Mouse (Mus musculus): ENCODE measurements around the gene Tshz2. TPM values are rescaled to one million over a fixed set of nuclear protein-coding genes. Genes with fewer than 3 reads are reported as not detected.

Gene Tshz2
- polyA plus RNA-seq, 1 experiment from 2014 or later: 5.4 TPM

GRCm38 (mm10) chr2:170091563-170092443 is 459.0 kb downstream of the Tshz2 start:
- H3K27me3 ChIP-seq (replicated peaks; ENCODE audit: control insufficient read depth, insufficient read depth, low read length): no peaks in the 10 kb centered on the region
- H3K4me1 ChIP-seq (replicated peaks; ENCODE audit: control insufficient read depth, insufficient read depth, low read length): 0 out of 2 replicates have a peak, but pooled peaks cover 3% of the 10 kb centered on the region
- no peaks in the 10 kb centered on the region for H3K9me3 ChIP-seq (ENCODE audit: control insufficient read depth, low read length)
- no peak overlapping the region for H3K27ac ChIP-seq (ENCODE audit: low read depth, low read length)
- 66% methylated on average over 10 of the region's 10 CpGs for WGBS
- no peak overlapping the region for H3K4me2 ChIP-seq
- DNase-seq (ENCODE audit: low spot score): no peak
- H3K9ac ChIP-seq (ENCODE audit: low read depth, low read length): no peak overlapping the region
- no peak for ATAC-seq (replicated peaks; ENCODE audit: low FRiP score)
- H3K4me3 ChIP-seq (ENCODE audit: low read depth, low read length): no peak overlapping the region
- no peaks in the 10 kb centered on the region for H3K36me3 ChIP-seq (ENCODE audit: control insufficient read depth, insufficient read depth, low read length)

GRCm38 (mm10) chr2:170094220-170094619 is 461.4 kb downstream of the Tshz2 start:
- Histone ChIP-seq H3K4me3 (ENCODE audit: low read depth, low read length) (no peak overlapping the region), H3K27me3 (replicated peaks; ENCODE audit: control insufficient read depth, insufficient read depth, low read length) (no peaks in the 10 kb centered on the region), H3K4me1 (replicated peaks; ENCODE audit: control insufficient read depth, insufficient read depth, low read length) (no peaks in the 10 kb centered on the region), H3K9ac (ENCODE audit: low read depth, low read length) (no peak overlapping the region), H3K9me3 (ENCODE audit: control insufficient read depth, low read length) (no peaks in the 10 kb centered on the region), H3K36me3 (ENCODE audit: control insufficient read depth, insufficient read depth, low read length) (no peaks in the 10 kb centered on the region), H3K4me2 (no peak overlapping the region), H3K27ac (ENCODE audit: low read depth, low read length) (no peak overlapping the region)
- DNase-seq (ENCODE audit: low spot score) (no peak), ATAC-seq (replicated peaks; ENCODE audit: low FRiP score) (no peak)
- 79% methylated on average over 17 of the region's 17 CpGs for WGBS

GRCm38 (mm10) chr2:170094871-170095270 is 462.1 kb downstream of the Tshz2 start:
- Histone ChIP-seq H3K27me3 (replicated peaks; ENCODE audit: control insufficient read depth, insufficient read depth, low read length) (no peaks in the 10 kb centered on the region), H3K4me1 (replicated peaks; ENCODE audit: control insufficient read depth, insufficient read depth, low read length) (no peaks in the 10 kb centered on the region), H3K36me3 (ENCODE audit: control insufficient read depth, insufficient read depth, low read length) (no peaks in the 10 kb centered on the region), H3K4me2 (no peak overlapping the region), H3K4me3 (ENCODE audit: low read depth, low read length) (no peak overlapping the region), H3K9ac (ENCODE audit: low read depth, low read length) (no peak overlapping the region), H3K9me3 (ENCODE audit: control insufficient read depth, low read length) (no peaks in the 10 kb centered on the region), H3K27ac (ENCODE audit: low read depth, low read length) (no peak overlapping the region)
- ATAC-seq (replicated peaks; ENCODE audit: low FRiP score): no peak
- 88% methylated on average over 9 of the region's 9 CpGs for WGBS
- DNase-seq (ENCODE audit: low spot score): no peak

- no peaks in the 10 kb centered on the region for H3K36me3 ChIP-seq (ENCODE audit: control insufficient read depth, insufficient read depth, low read length)
- no peak overlapping the region for H3K9ac ChIP-seq (ENCODE audit: low read depth, low read length)
- DNase-seq (ENCODE audit: low spot score) (peak; percentile 92), ATAC-seq (replicated peaks; ENCODE audit: low FRiP score) (peak; percentile 26; the same call in 1 of the 2 replicates)
- no peaks in the 10 kb centered on the region for H3K27me3 ChIP-seq (replicated peaks; ENCODE audit: control insufficient read depth, insufficient read depth, low read length)
- H3K9me3 ChIP-seq (ENCODE audit: control insufficient read depth, low read length): no peaks in the 10 kb centered on the region
- no peak overlapping the region for H3K27ac ChIP-seq (ENCODE audit: low read depth, low read length)
- no peak overlapping the region for H3K4me2 ChIP-seq
- no peak overlapping the region for H3K4me3 ChIP-seq (ENCODE audit: low read depth, low read length)
- no peaks in the 10 kb centered on the region for H3K4me1 ChIP-seq (replicated peaks; ENCODE audit: control insufficient read depth, insufficient read depth, low read length)
- 3% methylated on average over 12 of the region's 12 CpGs for WGBS
Measured at GRCm38 (mm10) chr2:170101132-170101531, 468.3 kb downstream of the Tshz2 start.

GRCm38 (mm10) chr2:170101932-170102331 is 469.1 kb downstream of the Tshz2 start:
- 70% methylated on average over 7 of the region's 7 CpGs for WGBS

GRCm38 (mm10) chr2:170103341-170103740 is 470.5 kb downstream of the Tshz2 start:
- Histone ChIP-seq H3K9me3 (ENCODE audit: control insufficient read depth, low read length) (no peaks in the 10 kb centered on the region), H3K4me3 (ENCODE audit: low read depth, low read length) (no peak overlapping the region), H3K4me1 (replicated peaks; ENCODE audit: control insufficient read depth, insufficient read depth, low read length) (no peaks in the 10 kb centered on the region), H3K27ac (ENCODE audit: low read depth, low read length) (no peak overlapping the region), H3K4me2 (no peak overlapping the region), H3K36me3 (ENCODE audit: control insufficient read depth, insufficient read depth, low read length) (peaks cover 4% of the 10 kb centered on the region; the same call in 1 of the 2 replicates), H3K9ac (ENCODE audit: low read depth, low read length) (no peak overlapping the region), H3K27me3 (replicated peaks; ENCODE audit: control insufficient read depth, insufficient read depth, low read length) (no peaks in the 10 kb centered on the region)
- 79% methylated on average over 5 of the region's 5 CpGs for WGBS
- ATAC-seq (replicated peaks; ENCODE audit: low FRiP score) (no peak), DNase-seq (ENCODE audit: low spot score) (no peak)

More at GRCm38 (mm10) chr2:170101932-170102331, 469.1 kb downstream of the Tshz2 start:
- DNase-seq (ENCODE audit: low spot score) (no peak), ATAC-seq (replicated peaks; ENCODE audit: low FRiP score) (no peak)
- Histone ChIP-seq H3K36me3 (ENCODE audit: control insufficient read depth, insufficient read depth, low read length) (0 out of 2 replicates have a peak, but pooled peaks cover under 1% of the 10 kb centered on the region), H3K4me3 (ENCODE audit: low read depth, low read length) (no peak overlapping the region), H3K27ac (ENCODE audit: low read depth, low read length) (no peak overlapping the region), H3K9me3 (ENCODE audit: control insufficient read depth, low read length) (no peaks in the 10 kb centered on the region), H3K4me2 (no peak overlapping the region), H3K9ac (ENCODE audit: low read depth, low read length) (no peak overlapping the region), H3K27me3 (replicated peaks; ENCODE audit: control insufficient read depth, insufficient read depth, low read length) (no peaks in the 10 kb centered on the region), H3K4me1 (replicated peaks; ENCODE audit: control insufficient read depth, insufficient read depth, low read length) (no peaks in the 10 kb centered on the region)

- ATAC-seq (replicated peaks; ENCODE audit: low FRiP score): no peak
- no peaks in the 10 kb centered on the region for H3K4me1 ChIP-seq (replicated peaks; ENCODE audit: control insufficient read depth, insufficient read depth, low read length)
- H3K4me3 ChIP-seq (ENCODE audit: low read depth, low read length): no peak overlapping the region
- H3K27me3 ChIP-seq (replicated peaks; ENCODE audit: control insufficient read depth, insufficient read depth, low read length): no peaks in the 10 kb centered on the region
- 48% methylated on average over 9 of the region's 9 CpGs for WGBS
- no peaks in the 10 kb centered on the region for H3K9me3 ChIP-seq (ENCODE audit: control insufficient read depth, low read length)
- H3K27ac ChIP-seq (ENCODE audit: low read depth, low read length): no peak overlapping the region
- DNase-seq (ENCODE audit: low spot score): no peak
- H3K4me2 ChIP-seq: no peak overlapping the region
- no peak overlapping the region for H3K9ac ChIP-seq (ENCODE audit: low read depth, low read length)
- H3K36me3 ChIP-seq (ENCODE audit: control insufficient read depth, insufficient read depth, low read length): peaks cover 4% of the 10 kb centered on the region; the same call in 1 of the 2 replicates
Measured at GRCm38 (mm10) chr2:170103852-170104251, 471.0 kb downstream of the Tshz2 start.

- no peaks in the 10 kb centered on the region for H3K27me3 ChIP-seq (replicated peaks; ENCODE audit: control insufficient read depth, insufficient read depth, low read length)
- no peak overlapping the region for H3K27ac ChIP-seq (ENCODE audit: low read depth, low read length)
- no peak overlapping the region for H3K4me3 ChIP-seq (ENCODE audit: low read depth, low read length)
- H3K4me2 ChIP-seq: no peak overlapping the region
- H3K4me1 ChIP-seq (replicated peaks; ENCODE audit: control insufficient read depth, insufficient read depth, low read length): no peaks in the 10 kb centered on the region
- WGBS: 88% methylated on average over 6 of the region's 6 CpGs
- H3K9me3 ChIP-seq (ENCODE audit: control insufficient read depth, low read length): no peaks in the 10 kb centered on the region
- no peak for DNase-seq (ENCODE audit: low spot score)
- H3K9ac ChIP-seq (ENCODE audit: low read depth, low read length): no peak overlapping the region
- peaks cover 4% of the 10 kb centered on the region; the same call in 1 of the 2 replicates for H3K36me3 ChIP-seq (ENCODE audit: control insufficient read depth, insufficient read depth, low read length)
- no peak for ATAC-seq (replicated peaks; ENCODE audit: low FRiP score)
Measured at GRCm38 (mm10) chr2:170104396-170104795, 471.6 kb downstream of the Tshz2 start.

GRCm38 (mm10) chr2:170106000-170106399 is 473.2 kb downstream of the Tshz2 start:
- no peaks in the 10 kb centered on the region for H3K9me3 ChIP-seq (ENCODE audit: control insufficient read depth, low read length)
- no peaks in the 10 kb centered on the region for H3K4me1 ChIP-seq (replicated peaks; ENCODE audit: control insufficient read depth, insufficient read depth, low read length)
- DNase-seq (ENCODE audit: low spot score): no peak
- H3K4me2 ChIP-seq: no peak overlapping the region
- ATAC-seq (replicated peaks; ENCODE audit: low FRiP score): no peak
- H3K36me3 ChIP-seq (ENCODE audit: control insufficient read depth, insufficient read depth, low read length): peaks cover 11% of the 10 kb centered on the region
- no peak overlapping the region for H3K9ac ChIP-seq (ENCODE audit: low read depth, low read length)
- H3K27me3 ChIP-seq (replicated peaks; ENCODE audit: control insufficient read depth, insufficient read depth, low read length): no peaks in the 10 kb centered on the region
- WGBS: 78% methylated on average over 9 of the region's 9 CpGs
- H3K27ac ChIP-seq (ENCODE audit: low read depth, low read length): no peak overlapping the region
- H3K4me3 ChIP-seq (ENCODE audit: low read depth, low read length): no peak overlapping the region
